10 mouse cellular contexts compared by ENCODE assay signal in the genomic region with DNA sequence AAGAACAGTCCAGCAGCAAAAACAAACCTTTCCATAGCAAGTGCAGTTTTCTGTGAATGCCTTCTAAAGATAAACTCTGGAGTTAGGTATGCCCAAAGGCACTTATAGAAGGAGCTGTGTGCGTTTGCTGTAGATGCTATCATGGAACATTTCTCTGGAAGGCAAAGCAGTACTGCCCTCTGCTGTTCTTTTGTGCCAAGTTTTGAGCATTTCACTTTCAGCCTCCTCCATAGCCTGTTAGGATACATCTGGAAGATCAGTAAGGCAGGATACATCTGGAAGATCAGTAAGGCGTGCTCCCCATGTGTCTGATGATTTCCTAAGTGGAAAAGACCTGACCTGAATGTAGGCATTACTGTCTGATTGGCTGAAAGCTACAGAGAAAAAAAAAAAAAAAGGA. TPM values are rescaled to one million over a fixed set of nuclear protein-coding genes. Genes with fewer than 3 reads are reported as not detected.
DNase-seq lines count a peak whose midpoint lies in the region; ATAC-seq lines count a peak whose summit lies in the region.
"Had no signal": no experiment of that assay in that cellular context is flagged by ENCODE, and none has a peak within 500 bp of the region (broad histone marks: within the 10 kb centered on the region; RNA-seq: fewer than 3 reads in every experiment).

No protein-coding gene starts in this region.

- no peaks in the 10 kb centered on the region for H3K4me1 ChIP-seq in hindbrain, embryonic 11.5 days (replicated peaks; ENCODE audit: control insufficient read depth, insufficient read depth, low read length)
- H3K4me1 ChIP-seq in hindbrain, embryonic 12.5 days = 0 out of 2 replicates have a peak, but pooled peaks cover 4% of the 10 kb centered on the region
- H3K4me1 ChIP-seq: limb, embryonic 15.5 days had no signal

- intact Hi-C loops in left cerebral cortex, postnatal 14 days (cut with DNase I) = loop anchor here (1.0 kb wide), 1 partner anchor 66 kb away; no protein-coding TSS in a partner anchor

- no peak for ATAC-seq in hindbrain, embryonic 11.5 days (ENCODE audit: low FRiP score)
- ATAC-seq in hindbrain, embryonic 12.5 days (ENCODE audit: low FRiP score) = no peak

- no peaks in the 10 kb centered on the region for H3K27me3 ChIP-seq in hindbrain, embryonic 11.5 days (ENCODE audit: control insufficient read depth, insufficient read depth, low read length)
- H3K27me3 ChIP-seq in hindbrain, embryonic 12.5 days = no peaks in the 10 kb centered on the region
- H3K27me3 ChIP-seq: limb, embryonic 15.5 days had no signal

- no peak overlapping the region for H3K27ac ChIP-seq in hindbrain, embryonic 11.5 days (ENCODE audit: low read depth, low read length)
- no peak overlapping the region for H3K27ac ChIP-seq in hindbrain, embryonic 12.5 days
- H3K27ac ChIP-seq: limb, embryonic 15.5 days had no signal

- peak; percentile 39 for DNase-seq in hindbrain, embryonic 11.5 days (ENCODE audit: low spot score)
- peak; percentile 30 for DNase-seq in thymus, postnatal 14 days
- no peak for DNase-seq in thymus, postnatal 36 days
- DNase-seq in embryo, embryonic 9.5 days (ENCODE audit: extremely low spot score) = peak; percentile 33
- DNase-seq in left cerebral cortex, postnatal 14 days (ENCODE audit: low spot score in 2 of 2) = peak; percentile 71 to 75
- DNase-seq in yolk sac, embryonic 10.5 days (ENCODE audit: low spot score) = peak; percentile 12
- no peak for DNase-seq in ovary, postnatal 10 days (ENCODE audit: low spot score)

- H3K36me3 ChIP-seq in hindbrain, embryonic 11.5 days (ENCODE audit: control insufficient read depth, insufficient read depth, low read length) = no peaks in the 10 kb centered on the region
- H3K36me3 ChIP-seq in hindbrain, embryonic 12.5 days = no peaks in the 10 kb centered on the region
- H3K36me3 ChIP-seq: limb, embryonic 15.5 days had no signal

- no peak overlapping the region for H3K4me3 ChIP-seq in hindbrain, embryonic 11.5 days (ENCODE audit: low read depth, low read length)
- H3K4me3 ChIP-seq in hindbrain, embryonic 12.5 days = no peak overlapping the region
- H3K4me3 ChIP-seq: limb, embryonic 15.5 days had no signal

- no peak overlapping the region for H3K4me2 ChIP-seq in hindbrain, embryonic 11.5 days (replicated peaks; ENCODE audit: low read depth, low read length)
- no peak overlapping the region for H3K4me2 ChIP-seq in hindbrain, embryonic 12.5 days (replicated peaks)
- H3K4me2 ChIP-seq: limb, embryonic 15.5 days had no signal

- H3K9ac ChIP-seq in hindbrain, embryonic 11.5 days (ENCODE audit: low read depth, low read length) = no peak overlapping the region
- no peak overlapping the region for H3K9ac ChIP-seq in hindbrain, embryonic 12.5 days
- H3K9ac ChIP-seq: limb, embryonic 15.5 days had no signal

- WGBS in hindbrain, embryonic 11.5 days = 22% methylated on average over 2 of the region's 2 CpGs
- whole genome bisulfite sequencing in hindbrain, embryonic 12.5 days = 23% methylated on average over 2 of the region's 2 CpGs

- no peaks in the 10 kb centered on the region for H3K9me3 ChIP-seq in hindbrain, embryonic 11.5 days (ENCODE audit: control insufficient read depth, low read length)
- H3K9me3 ChIP-seq in hindbrain, embryonic 12.5 days (replicated peaks) = no peaks in the 10 kb centered on the region
- H3K9me3 ChIP-seq: limb, embryonic 15.5 days had no signal

RNA-seq across cellular contexts. Expression of a gene that starts 11.5 kb away (rescaled TPM):
- 0.10 and 0.26 TPM in 2 replicates for polyA plus RNA-seq in hindbrain, embryonic 11.5 days (2014; fragmentation: Nextera tagmentation; extraction: Ambion mirVana)
- 0.10 and 0.12 TPM in 2 replicates for polyA plus RNA-seq in hindbrain, embryonic 12.5 days (2016; fragmentation: Nextera tagmentation; extraction: Ambion mirVana)
- under 1 TPM; 0.40 to 0.55 TPM for total RNA-seq in left cerebral cortex, postnatal 14 days (2021)

RNA-seq across cellular contexts. Expression of a gene that starts 16.8 kb away (rescaled TPM):
- polyA plus RNA-seq in hindbrain, embryonic 11.5 days (2014; fragmentation: Nextera tagmentation; extraction: Ambion mirVana) = not detected in 2 replicates
- polyA plus RNA-seq in hindbrain, embryonic 12.5 days (2016; fragmentation: Nextera tagmentation; extraction: Ambion mirVana) = not detected in 2 replicates
- total RNA-seq in left cerebral cortex, postnatal 14 days (2021) = not detected
- polyA plus RNA-seq: limb, embryonic 15.5 days; stomach, embryonic 14.5 days had no signal

RNA-seq across cellular contexts. Expression of a gene that starts 38.3 kb away (rescaled TPM):
- polyA plus RNA-seq in hindbrain, embryonic 11.5 days (2014; fragmentation: Nextera tagmentation; extraction: Ambion mirVana) = 2.7 and 4.4 TPM in 2 replicates
- 2.8 and 4.8 TPM in 2 replicates for polyA plus RNA-seq in hindbrain, embryonic 12.5 days (2016; fragmentation: Nextera tagmentation; extraction: Ambion mirVana)
- 10 to 100 TPM; 14.1 TPM for total RNA-seq in left cerebral cortex, postnatal 14 days (2021)

Comparison
In these comparisons a context has a peak if more than half of its experiments do, and no peak if none do; other contexts are left out.
1. DNase-seq: peak in hindbrain, embryonic 11.5 days (single experiment), thymus, postnatal 14 days (single experiment), embryo, embryonic 9.5 days (single experiment), left cerebral cortex, postnatal 14 days (2 of 2) and yolk sac, embryonic 10.5 days (single experiment); none in thymus, postnatal 36 days (0 of 2) and ovary, postnatal 10 days (single experiment).